In genomic region chr6:42326509-42326908, GRCm38 (mm10) we compare ENCODE assay signal across 21 mouse cellular contexts. TPM values are rescaled to one million over a fixed set of nuclear protein-coding genes. Genes with fewer than 3 reads are reported as not detected.
DNase-seq lines count a peak whose midpoint lies in the region; ATAC-seq and TF ChIP-seq lines count a peak whose summit lies in the region.
"Had no signal": no experiment of that assay in that cellular context is flagged by ENCODE, and none has a peak within 500 bp of the region (broad histone marks: within the 10 kb centered on the region; RNA-seq: fewer than 3 reads in every experiment).

No protein-coding gene starts in this region.

- H3K27me3 ChIP-seq in MEL (ENCODE audit: control insufficient read depth in 1 of 2, insufficient read depth in 2 of 2, low read length in 2 of 2), result peaks cover 0 to 1% of the 10 kb centered on the region in 2 experiments; a peak in 1 of 4 replicates
- H3K27me3 ChIP-seq in heart, embryonic 10.5 days (ENCODE audit: insufficient read depth, poor library complexity, severe bottlenecking), result peaks cover 43% of the 10 kb centered on the region
- H3K27me3 ChIP-seq: forebrain, embryonic 12.5 days had no signal

- no peak for TF ChIP-seq RAD21 in MEL (IDR thresholded peaks at IDR 0.05; ENCODE audit: low read depth, low read length)

- TF ChIP-seq POLR2A in MEL (IDR thresholded peaks at IDR 0.05; ENCODE audit: control insufficient read depth in 1 of 2, insufficient read depth in 1 of 2, low read depth in 1 of 2, low read length in 2 of 2, poor library complexity in 1 of 2), result no peak

- H3K4me3 ChIP-seq in MEL (ENCODE audit: control insufficient read depth in 1 of 2, insufficient read depth in 1 of 2, low read depth in 2 of 2, low read length in 2 of 2), result no peak overlapping the region
- no peak overlapping the region for H3K4me3 ChIP-seq in heart, embryonic 10.5 days
- H3K4me3 ChIP-seq: embryonic facial prominence, embryonic 13.5 days; embryonic facial prominence, embryonic 15.5 days; erythroblast, embryonic 14.5 days; forebrain, embryonic 10.5 days; forebrain, embryonic 12.5 days had no signal

- WGBS in heart, embryonic 10.5 days, result 77% methylated on average over 3 of the region's 3 CpGs

- peaks cover 2 to 22% of the 10 kb centered on the region in 2 experiments for H3K4me1 ChIP-seq in MEL (ENCODE audit: control insufficient read depth in 1 of 2, insufficient read depth in 2 of 2, low read length in 2 of 2)
- H3K4me1 ChIP-seq in heart, embryonic 10.5 days, result peaks cover 21% of the 10 kb centered on the region

- ATAC-seq in megakaryocyte progenitor cell, adult 5-6 weeks (replicated peaks; ENCODE audit: poor library complexity), result peak; percentile 51
- ATAC-seq: forebrain, embryonic 14.5 days; forebrain, embryonic 16.5 days had no signal

- H3K27ac ChIP-seq in MEL (ENCODE audit: control insufficient read depth, low read depth, low read length), result peak overlapping the region; percentile 68
- no peak overlapping the region for H3K27ac ChIP-seq in heart, embryonic 10.5 days
- H3K27ac ChIP-seq: embryonic facial prominence, embryonic 13.5 days; embryonic facial prominence, embryonic 15.5 days; forebrain, embryonic 10.5 days; forebrain, embryonic 12.5 days had no signal

- no peak overlapping the region for H3K9ac ChIP-seq in MEL (ENCODE audit: control insufficient read depth, low read depth, low read length, poor library complexity, severe bottlenecking)
- H3K9ac ChIP-seq: embryonic facial prominence, embryonic 13.5 days; embryonic facial prominence, embryonic 15.5 days; forebrain, embryonic 12.5 days had no signal

- H3K36me3 ChIP-seq in MEL (ENCODE audit: control insufficient read depth in 1 of 2, insufficient read depth in 2 of 2, low read length in 2 of 2), result peaks cover 0 to 28% of the 10 kb centered on the region in 2 experiments; a peak in 2 of 4 replicates
- H3K36me3 ChIP-seq in heart, embryonic 10.5 days, result no peaks in the 10 kb centered on the region
- H3K36me3 ChIP-seq: embryonic facial prominence, embryonic 13.5 days; embryonic facial prominence, embryonic 15.5 days; forebrain, embryonic 10.5 days; forebrain, embryonic 12.5 days had no signal

- no peak for TF ChIP-seq CTCF in MEL (IDR thresholded peaks at IDR 0.05 in 2 of 3, conservative IDR thresholded peaks at IDR 0.05 in 1 of 3; ENCODE audit: control insufficient read depth in 1 of 3, insufficient read depth in 1 of 3, low read depth in 2 of 3, low read length in 3 of 3, poor library complexity in 1 of 3, severe bottlenecking in 1 of 3)

- H3K79me2 ChIP-seq in MEL (ENCODE audit: control insufficient read depth, insufficient read depth, low read length, poor library complexity), result no peaks in the 10 kb centered on the region

- no peaks in the 10 kb centered on the region for H3K9me3 ChIP-seq in MEL (replicated peaks; ENCODE audit: insufficient read depth, low read length)
- H3K9me3 ChIP-seq in heart, embryonic 10.5 days, result no peaks in the 10 kb centered on the region
- H3K9me3 ChIP-seq: embryonic facial prominence, embryonic 13.5 days; embryonic facial prominence, embryonic 15.5 days; forebrain, embryonic 10.5 days; forebrain, embryonic 12.5 days had no signal

- DNase-seq in cerebellum, adult 9-10 months, result peak; percentile 22
- no peak for DNase-seq in cerebellum, postnatal 4 days (ENCODE audit: low spot score in 2 of 2)
- peak; percentile 83 for DNase-seq in MEL (ENCODE audit: low read depth, low spot score)
- no peak for DNase-seq in B cell, adult 2 months
- no peak for DNase-seq in heart, embryonic 10.5 days (ENCODE audit: low spot score)
- DNase-seq: adrenal gland, adult 2 months; adrenal gland, postnatal 10 days; adrenal gland, postnatal 25 days; cerebellum, adult 11 months; cerebellum, adult 18-20 months; cerebellum, adult 8-10 months; cerebellum, postnatal 10 days had no signal

- peak; percentile 90 to 96 for TF ChIP-seq EP300 in MEL (IDR thresholded peaks at IDR 0.05; ENCODE audit: low read depth in 1 of 2, low read length in 2 of 2)

TF ChIP-seq in MEL, 35 proteins besides CTCF, POLR2A, EP300 and RAD21:
- TF ChIP-seq ETS1 (IDR thresholded peaks at IDR 0.05; ENCODE audit: low read depth, low read length) (peak; percentile 70), MEF2A (IDR thresholded peaks at IDR 0.05; ENCODE audit: extremely low read depth, insufficient replicate concordance, low read depth, low read length, poor library complexity, severe bottlenecking) (no peak), UBTF (IDR thresholded peaks at IDR 0.05; ENCODE audit: borderline replicate concordance, insufficient read depth, low read depth, low read length) (no peak), SIN3A (IDR thresholded peaks at IDR 0.05; ENCODE audit: low read length) (peak; percentile 56), TCF12 (IDR thresholded peaks at IDR 0.05; ENCODE audit: low read depth, low read length) (peak; percentile 77), GATA1 (IDR thresholded peaks at IDR 0.05; ENCODE audit: low read depth, low read length) (peak; percentile 95), ZNF384 (IDR thresholded peaks at IDR 0.05; ENCODE audit: low read depth, low read length) (0 out of 2 replicates have a peak, but pooled peaks have one; percentile 14), ELF1 (IDR thresholded peaks at IDR 0.05; ENCODE audit: low read depth, low read length) (no peak), RCOR1 (IDR thresholded peaks at IDR 0.05; ENCODE audit: low read depth, low read length) (peak; percentile 80), TAL1 (IDR thresholded peaks at IDR 0.05; ENCODE audit: low read length) (peak; percentile 78)
TF ChIP-seq in MEL: peak in this region for 7.

RNA-seq across cellular contexts. Expression of gene Fam131b, which starts 2.1 kb away (rescaled TPM):
- total RNA-seq in MEL (2012; rRNA removed), result not detected in 2 replicates
- under 1 TPM in 1 of 2 experiments, not detected in 1; 0.06 TPM for polyA plus RNA-seq in MEL (2012; ENCODE audit: insufficient read depth in 1 of 2, insufficient read length in 2 of 2, low read depth in 1 of 2, low replicate concordance in 2 of 2, missing spikeins in 1 of 2)
- not detected in 2 replicates for total RNA-seq in megakaryocyte progenitor cell, adult 5-6 weeks (2015)
- not detected in 2 replicates for total RNA-seq in megakaryocyte progenitor cell, adult 5-6 weeks (2017)
- 0.21 and 0.30 TPM in 2 replicates for polyA plus RNA-seq in heart, embryonic 10.5 days (2016; fragmentation: Nextera tagmentation; extraction: Ambion mirVana)
- total RNA-seq: adrenal gland, postnatal 25 days; common myeloid progenitor, adult 5-6 weeks had no signal
- polyA plus RNA-seq: erythroblast, embryonic 14.5 days had no signal

RNA-seq across cellular contexts. Expression of gene Zyx, which starts 22.9 kb away (rescaled TPM):
- 7.0 and 7.5 TPM in 2 replicates for total RNA-seq in MEL (2012; rRNA removed)
- 10 to 100 TPM in 1 of 2 experiments, not detected in 1; 48.4 TPM for polyA plus RNA-seq in MEL (2012; ENCODE audit: insufficient read depth in 1 of 2, insufficient read length in 2 of 2, low read depth in 1 of 2, low replicate concordance in 2 of 2, missing spikeins in 1 of 2)
- 75.9 and 83.2 TPM in 2 replicates for total RNA-seq in megakaryocyte progenitor cell, adult 5-6 weeks (2015)
- total RNA-seq in megakaryocyte progenitor cell, adult 5-6 weeks (2017), result 18.1 and 22.2 TPM in 2 replicates
- polyA plus RNA-seq in heart, embryonic 10.5 days (2016; fragmentation: Nextera tagmentation; extraction: Ambion mirVana), result 165 and 193 TPM in 2 replicates

RNA-seq across cellular contexts. Expression of gene Clcn1, which starts 40.0 kb away (rescaled TPM):
- total RNA-seq in MEL (2012; rRNA removed), result 0.04 and 0.10 TPM in 2 replicates
- under 1 TPM in 1 of 2 experiments, not detected in 1; 0.22 TPM for polyA plus RNA-seq in MEL (2012; ENCODE audit: insufficient read depth in 1 of 2, insufficient read length in 2 of 2, low read depth in 1 of 2, low replicate concordance in 2 of 2, missing spikeins in 1 of 2)
- total RNA-seq in megakaryocyte progenitor cell, adult 5-6 weeks (2015), result 0.12 TPM in 1 of 2 replicates, not detected in the other
- not detected in 2 replicates for total RNA-seq in megakaryocyte progenitor cell, adult 5-6 weeks (2017)
- polyA plus RNA-seq in heart, embryonic 10.5 days (2016; fragmentation: Nextera tagmentation; extraction: Ambion mirVana), result 0.59 and 0.67 TPM in 2 replicates
- total RNA-seq: common myeloid progenitor, adult 5-6 weeks had no signal
- polyA plus RNA-seq: erythroblast, embryonic 14.5 days had no signal

RNA-seq across cellular contexts. Expression of gene Epha1, which starts 46.6 kb away (rescaled TPM):
- not detected in 2 replicates for total RNA-seq in MEL (2012; rRNA removed)
- polyA plus RNA-seq in MEL (2012; ENCODE audit: insufficient read depth in 1 of 2, insufficient read length in 2 of 2, low read depth in 1 of 2, low replicate concordance in 2 of 2, missing spikeins in 1 of 2), result under 1 TPM in 1 of 2 experiments, not detected in 1; 0.04 TPM
- 0.07 TPM in 1 of 2 replicates, not detected in the other for total RNA-seq in megakaryocyte progenitor cell, adult 5-6 weeks (2015)
- not detected in 2 replicates for total RNA-seq in megakaryocyte progenitor cell, adult 5-6 weeks (2017)
- 3.0 and 4.8 TPM in 2 replicates for polyA plus RNA-seq in heart, embryonic 10.5 days (2016; fragmentation: Nextera tagmentation; extraction: Ambion mirVana)
- total RNA-seq: common myeloid progenitor, adult 5-6 weeks had no signal

Comparison
In these comparisons a context has a peak if more than half of its experiments do, and no peak if none do; other contexts are left out.
1. DNase-seq: peak in cerebellum, adult 9-10 months (single experiment) and MEL (single experiment); none in cerebellum, postnatal 4 days (0 of 2), B cell, adult 2 months (0 of 2) and heart, embryonic 10.5 days (single experiment).